Mouse (Mus musculus) mesoderm, embryonic 11.5 days (tissue): ENCODE results near the gene Tfrc.

Experiments
- DNase-seq: peaks from one replicate; pipeline ENCODE4 v3.0.0-alpha.2; 2012; ENCODE audit warnings: low read depth, low spot score

Tfrc gene

DNA sequence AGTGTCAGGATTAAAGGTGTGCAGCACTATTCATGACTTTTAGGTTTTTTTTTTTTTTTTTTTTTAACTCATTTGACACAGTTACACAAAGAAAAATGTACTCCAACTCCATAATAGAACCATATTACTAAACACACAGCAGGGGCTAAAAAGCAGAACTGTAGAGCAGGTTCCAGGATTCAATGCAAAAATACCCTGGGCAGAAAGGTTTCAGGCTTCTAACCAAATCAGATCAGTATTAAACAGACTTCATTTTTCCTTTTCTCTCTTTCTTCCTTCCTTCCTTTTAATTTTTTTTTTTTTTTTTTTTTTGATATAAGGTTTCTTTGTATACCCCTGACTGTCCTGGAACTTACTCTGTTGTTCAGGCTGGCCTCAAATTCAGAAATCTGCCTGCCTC lies 41.7 kb downstream of the Tfrc start:
- no peak for DNase-seq

- no peak for DNase-seq
These were observed 42.4 kb downstream of the Tfrc start for GRCm38 (mm10) chr16:32650974-32651618.

- DNase-seq: no peak
These were observed 45.5 kb downstream of the Tfrc start for GRCm38 (mm10) chr16:32654071-32654733.

DNA sequence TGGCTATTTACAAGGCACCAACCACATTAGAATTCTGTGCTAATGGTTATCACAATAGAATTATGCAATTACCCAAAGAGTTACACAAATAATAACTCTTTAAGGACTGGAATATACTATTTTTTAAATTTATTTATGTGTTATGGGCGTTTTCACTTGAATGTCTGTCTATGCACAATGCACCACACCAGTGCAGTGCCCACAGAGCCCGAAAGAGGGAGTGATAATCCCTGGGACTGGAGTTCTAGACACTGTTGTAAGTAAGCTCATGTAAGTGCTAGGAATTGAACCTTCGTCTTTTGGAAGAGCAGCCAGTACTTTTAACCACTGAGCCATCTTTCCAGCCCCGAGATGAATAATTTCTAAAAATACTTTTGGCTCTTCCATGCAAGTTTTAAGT lies 46.8 kb downstream of the Tfrc start:
- no peak for DNase-seq

- no peak for DNase-seq
These were observed 47.6 kb downstream of the Tfrc start for GRCm38 (mm10) chr16:32656321-32656720.

DNA sequence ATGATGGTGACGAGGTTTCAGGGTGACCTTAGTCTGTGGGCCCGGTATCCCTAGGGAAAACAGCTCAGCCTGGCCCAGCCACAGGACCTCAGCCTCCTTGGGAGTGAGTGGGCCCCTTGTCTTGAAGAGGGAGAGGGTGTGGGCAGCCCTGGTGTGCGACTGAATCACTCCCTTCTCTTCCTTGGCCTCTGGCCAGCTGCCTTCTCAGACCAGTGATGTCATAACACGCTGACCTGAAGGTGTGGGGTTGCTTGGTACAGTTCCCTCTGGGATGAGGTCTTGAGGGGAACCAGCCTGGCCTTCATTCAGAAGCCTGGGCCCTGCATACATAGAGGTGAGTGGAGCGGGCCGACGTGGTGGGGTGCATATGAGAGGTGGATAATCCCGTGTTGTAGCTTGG lies 48.1 kb downstream of the Tfrc start:
- no peak for DNase-seq

- DNase-seq: no peak
These were observed 49.0 kb downstream of the Tfrc start for GRCm38 (mm10) chr16:32657498-32658250.

DNA sequence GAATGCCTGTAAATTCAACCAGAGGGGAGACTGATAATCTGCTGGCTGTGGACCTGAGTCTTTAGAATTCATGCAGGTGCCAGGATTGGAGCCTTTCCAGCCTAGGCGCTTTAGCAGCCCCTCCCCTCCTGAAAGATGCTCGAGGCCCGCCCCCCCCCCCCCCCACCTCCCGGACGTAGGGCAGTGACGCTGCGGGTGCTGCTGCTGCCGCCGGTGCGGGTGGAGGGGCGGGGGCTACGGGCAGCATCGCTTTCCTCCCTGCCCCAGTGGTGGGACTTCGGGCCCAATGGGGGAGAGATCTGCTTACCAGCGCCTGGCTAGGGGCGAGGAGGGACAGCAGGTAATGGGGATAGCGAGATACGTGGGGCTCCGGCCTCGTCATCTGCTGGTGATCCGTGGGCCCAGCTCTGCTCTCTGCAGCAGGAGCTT lies 50.0 kb downstream of the Tfrc start:
- no peak for DNase-seq

- DNase-seq: peak; percentile 92
These were observed 50.7 kb downstream of the Tfrc start for GRCm38 (mm10) chr16:32659385-32659784.

DNA sequence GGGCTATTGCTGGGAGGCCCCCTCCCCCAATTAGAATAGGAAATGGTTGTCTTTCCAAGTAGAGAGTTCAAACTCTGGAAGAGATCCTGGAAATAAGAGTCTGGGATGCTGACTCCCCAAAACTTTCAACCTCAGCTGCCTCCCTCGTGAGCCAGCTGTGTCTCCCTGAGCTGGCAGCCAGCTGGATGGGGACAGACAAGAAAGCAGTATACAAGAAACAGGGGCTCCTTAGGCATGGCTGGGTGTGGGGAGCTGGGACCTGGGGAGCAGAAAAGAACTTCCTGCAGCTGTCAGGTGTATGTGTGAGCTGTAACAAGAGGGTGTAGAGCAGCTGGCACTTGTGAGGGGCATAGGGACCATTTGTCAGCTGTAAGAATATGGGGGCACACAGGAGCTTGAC lies 51.4 kb downstream of the Tfrc start:
- DNase-seq: no peak

DNA sequence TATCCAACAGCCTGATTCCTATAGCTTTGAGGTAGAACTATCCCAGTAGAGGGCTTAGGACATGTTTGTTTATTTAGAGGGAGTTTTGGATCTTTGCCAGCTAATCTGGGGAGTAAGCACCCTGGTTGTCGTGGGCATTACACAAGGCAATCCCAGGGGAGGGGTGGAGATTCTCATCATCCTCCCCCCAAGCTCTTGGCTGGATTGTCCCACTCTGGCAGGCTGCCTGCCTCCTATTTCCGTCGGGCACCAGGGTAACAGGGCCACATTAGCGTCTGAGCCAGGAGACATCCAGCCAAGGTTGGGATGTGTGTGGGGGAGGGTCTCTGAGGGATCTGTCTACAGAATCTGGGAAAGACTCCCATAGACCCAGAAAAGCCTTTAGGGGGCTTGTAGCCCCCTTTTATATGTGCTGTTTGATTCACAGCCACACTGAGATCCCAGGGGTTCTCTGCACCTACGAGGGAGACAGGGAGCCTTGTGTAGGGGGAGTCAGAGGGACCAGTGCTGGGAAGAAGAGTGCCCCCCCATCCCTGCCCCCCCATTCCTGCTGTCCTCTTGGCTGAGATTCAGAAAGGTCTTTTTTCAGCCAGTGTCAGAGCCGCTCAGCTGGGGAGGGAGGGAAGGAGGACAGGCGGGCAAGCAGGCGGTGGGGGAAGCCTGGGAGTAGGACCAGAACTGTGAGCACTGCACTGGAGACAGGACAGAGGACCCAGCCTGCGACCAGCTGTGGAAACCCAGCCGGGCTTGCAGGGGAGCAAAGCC lies 52.0 kb downstream of the Tfrc start:
- no peak for DNase-seq

DNA sequence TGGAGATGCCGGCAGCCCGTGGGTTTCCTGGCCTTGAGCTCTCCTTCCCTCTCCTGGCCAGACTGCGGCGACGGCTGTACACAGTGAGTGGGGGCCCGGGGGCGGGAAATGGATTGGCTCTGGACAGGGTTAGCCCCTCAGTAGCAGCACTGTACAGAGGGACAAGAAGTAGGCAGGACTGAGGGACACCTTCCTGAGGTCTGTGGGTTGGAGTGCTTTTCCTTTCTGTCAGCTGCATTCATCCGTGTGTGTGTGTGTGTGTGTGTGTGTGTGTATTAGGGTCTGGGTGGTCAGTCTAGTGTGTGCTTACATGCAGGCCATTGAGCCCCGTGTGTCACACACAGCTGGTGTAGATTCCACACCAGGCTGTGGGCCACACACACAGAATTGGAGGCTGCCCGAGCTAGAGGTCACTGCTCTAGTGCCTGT lies 52.8 kb downstream of the Tfrc start:
- DNase-seq: no peak

DNA sequence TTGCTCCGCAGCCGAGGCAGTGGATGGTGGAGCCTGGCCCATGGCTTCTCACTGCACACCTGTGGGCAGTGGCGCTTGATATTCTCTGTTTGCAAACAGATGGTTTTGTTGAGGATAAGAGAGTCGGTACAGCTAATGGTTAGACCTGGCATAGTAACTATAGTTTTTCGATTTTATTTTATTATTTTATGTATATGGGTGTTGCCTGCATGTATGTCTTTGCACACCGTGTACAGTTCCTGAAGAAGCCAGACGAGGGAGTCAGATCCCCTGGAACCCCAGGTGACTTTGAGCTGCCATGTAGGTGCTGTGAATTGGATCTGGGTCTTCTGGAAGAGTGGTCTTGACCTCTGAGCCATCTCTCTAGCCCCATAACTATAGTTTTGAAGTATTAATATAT lies 53.7 kb downstream of the Tfrc start:
- no peak for DNase-seq

DNA sequence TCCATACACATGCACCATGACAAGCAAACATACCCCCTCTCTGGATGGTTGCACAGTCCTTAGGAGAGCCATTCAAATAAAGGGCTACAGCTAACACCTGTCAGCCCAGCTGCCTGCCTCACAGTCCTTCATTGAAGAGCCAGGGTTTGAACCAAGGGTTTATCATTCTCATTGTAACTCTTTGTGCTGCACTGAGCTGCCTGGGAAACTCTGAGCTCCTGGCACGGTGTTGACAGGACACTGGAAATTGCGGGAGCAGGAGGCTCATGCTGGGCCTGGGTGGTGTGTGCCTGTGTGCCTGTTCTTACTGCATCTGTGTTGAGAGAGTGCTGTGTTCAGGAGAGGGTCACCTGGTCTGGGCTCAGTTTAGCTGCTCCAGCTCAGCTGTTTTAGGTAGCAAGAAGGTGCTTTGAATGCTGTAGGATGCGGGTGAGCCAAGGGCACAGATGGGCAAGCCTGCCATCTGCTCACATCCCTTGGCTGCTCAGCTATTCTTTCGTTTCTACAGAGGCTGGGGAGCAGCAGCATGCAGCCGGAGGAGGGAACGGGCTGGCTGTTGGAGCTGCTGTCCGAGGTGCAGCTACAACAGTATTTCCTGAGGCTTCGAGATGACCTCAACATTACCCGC lies 54.6 kb downstream of the Tfrc start:
- no peak for DNase-seq

- DNase-seq: no peak
These were observed 55.5 kb downstream of the Tfrc start for GRCm38 (mm10) chr16:32664211-32664610.

DNA sequence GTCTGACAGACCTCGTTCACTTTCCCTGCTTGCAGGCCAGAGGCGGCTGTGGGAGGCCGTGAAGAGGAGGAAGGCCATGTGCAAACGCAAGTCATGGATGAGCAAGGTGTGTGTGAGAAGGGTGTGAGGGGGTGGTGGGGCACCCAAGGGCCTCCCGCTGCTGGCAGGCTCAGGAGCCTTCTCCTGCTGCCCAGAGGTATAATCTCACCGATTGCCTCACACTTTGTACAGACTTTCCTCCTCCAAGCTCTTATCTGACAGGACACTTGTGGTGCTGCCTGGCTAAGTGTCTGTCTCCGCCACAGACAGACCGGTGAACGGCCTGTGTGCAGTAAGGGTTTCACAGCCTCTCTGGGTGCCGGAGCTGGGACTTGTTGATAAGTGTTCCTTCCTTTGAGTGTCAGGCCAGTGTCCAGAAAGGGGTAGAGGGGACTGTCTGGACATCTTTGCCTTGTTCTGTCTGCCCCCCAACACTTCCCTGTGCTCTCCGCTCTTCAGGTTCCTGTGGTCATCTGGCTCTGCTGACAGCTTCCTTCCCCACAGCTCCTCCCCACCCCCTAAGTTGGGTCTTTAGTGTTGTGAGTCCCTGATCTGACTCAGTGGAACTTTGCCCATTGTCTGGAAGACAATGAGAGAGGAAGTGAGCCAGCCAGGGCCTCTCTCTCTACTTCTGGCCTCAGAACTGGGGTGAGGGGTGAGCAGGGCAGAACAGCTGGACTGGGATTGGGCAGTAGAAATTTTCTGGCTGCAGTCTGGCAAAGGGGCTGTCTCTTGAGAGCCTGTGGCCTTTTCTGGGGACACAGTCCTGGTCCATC lies 57.3 kb downstream of the Tfrc start:
- no peak for DNase-seq

DNA sequence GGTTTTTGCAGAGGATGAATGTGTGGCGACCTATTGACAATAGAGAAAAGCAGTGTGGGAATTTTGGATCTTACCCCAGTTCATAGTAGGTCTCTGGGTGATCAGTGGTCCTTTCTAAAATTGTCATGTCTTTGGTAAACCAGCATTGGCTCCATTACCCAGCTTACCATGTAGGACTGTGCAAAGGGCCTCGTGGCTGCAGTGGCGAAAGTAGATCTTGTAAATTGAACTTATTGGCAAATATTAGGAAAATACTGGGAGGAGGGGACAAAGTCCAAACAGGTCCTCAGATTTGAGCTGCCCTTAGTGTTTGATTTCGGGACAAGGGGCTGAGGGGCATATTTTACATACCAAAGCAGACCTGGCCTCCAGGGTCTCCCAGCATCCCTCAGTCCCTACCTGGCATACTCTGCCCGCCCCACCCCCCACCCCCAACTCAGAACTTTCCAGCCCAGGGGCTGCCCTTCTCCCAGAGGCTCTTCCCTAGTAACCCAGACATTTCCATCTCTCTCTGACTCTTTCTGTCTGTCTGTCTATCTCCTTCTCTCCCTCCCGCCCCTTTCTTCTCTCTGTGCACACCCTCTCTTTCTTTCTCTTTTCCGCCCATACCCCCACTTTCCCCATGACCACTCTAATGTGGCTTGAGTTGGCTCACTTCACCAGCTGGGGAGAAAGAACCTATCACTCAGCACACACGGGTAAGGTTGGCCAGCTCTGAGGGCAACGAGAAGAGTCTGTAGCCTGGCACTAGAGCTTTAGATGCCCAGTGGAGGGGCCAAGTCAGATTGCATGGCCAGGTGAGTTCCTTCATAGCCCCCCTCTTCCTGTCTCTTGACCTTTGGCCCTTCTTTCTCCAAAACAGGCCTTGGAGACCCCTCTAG lies 58.2 kb downstream of the Tfrc start:
- DNase-seq: no peak

DNA sequence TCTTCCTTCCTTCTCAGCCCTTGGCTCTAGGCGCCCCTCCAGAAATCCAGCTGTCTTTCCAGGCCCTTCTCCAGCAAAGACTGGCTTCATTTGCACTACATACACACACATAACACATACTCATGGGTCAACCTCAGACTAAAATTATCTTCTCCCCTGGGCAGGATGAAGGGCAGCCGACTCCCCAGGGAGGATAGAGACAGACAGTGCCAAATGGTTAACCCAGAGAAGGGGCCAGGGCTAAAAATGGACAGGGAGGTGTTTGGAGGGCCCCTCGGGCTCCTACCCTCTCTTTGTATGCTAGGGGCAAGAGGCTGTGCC lies 58.8 kb downstream of the Tfrc start:
- no peak for DNase-seq

- no peak for DNase-seq
These were observed 59.3 kb downstream of the Tfrc start for GRCm38 (mm10) chr16:32668030-32668429.

GRCm38 (mm10) chr16:32668472-32668871 lies 59.8 kb downstream of the Tfrc start:
- DNase-seq: no peak
